Mouse (Mus musculus) ovary, postnatal 14 days (tissue): ENCODE measurements around the gene Utf1.

ENCODE experiments used
- DNase-seq: peaks from one replicate; pipeline ENCODE4 v3.0.0; 2022; ENCODE audit warnings: low spot score

Gene Utf1

DNA sequence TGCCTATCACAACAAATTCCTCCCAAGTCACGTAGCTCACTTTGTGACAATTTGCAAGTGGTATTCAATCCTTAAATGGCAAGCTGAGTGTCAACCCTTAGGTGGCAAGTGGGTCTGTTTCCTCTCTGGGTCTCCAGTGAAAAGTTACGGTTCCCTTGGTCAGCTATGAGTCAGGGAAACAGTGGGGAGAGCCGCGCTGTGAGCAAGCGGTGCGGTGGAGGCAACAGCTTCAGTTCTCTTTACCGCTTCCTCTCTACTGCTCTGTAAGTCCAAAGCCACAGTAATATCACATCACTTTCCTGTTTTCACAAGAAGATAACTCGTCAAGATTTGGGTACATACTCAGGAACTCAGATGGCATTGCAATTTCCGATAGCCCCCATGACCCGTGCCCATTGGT, 30.7 kb downstream of the Utf1 start:
- no peak for DNase-seq

DNA sequence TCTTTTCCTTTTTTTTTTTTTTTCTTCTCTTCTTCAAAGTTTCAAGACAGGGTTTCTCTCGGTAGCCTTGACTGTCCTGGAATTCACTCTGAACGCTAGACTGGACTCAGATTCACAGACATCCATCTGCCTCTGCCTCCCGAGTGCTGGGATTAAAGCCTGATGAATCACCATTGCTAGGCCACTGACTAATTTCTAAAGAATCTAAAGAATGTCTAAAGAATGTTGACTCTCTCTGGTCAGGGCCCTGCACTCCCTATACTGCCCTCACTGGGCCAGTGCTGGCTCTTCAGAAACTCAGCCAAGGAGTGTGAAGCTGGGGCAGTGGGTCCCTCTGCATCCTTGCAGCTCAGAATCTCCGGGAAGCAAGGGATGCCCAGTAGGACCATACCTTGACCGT, 31.9 kb downstream of the Utf1 start:
- DNase-seq: no peak

DNA sequence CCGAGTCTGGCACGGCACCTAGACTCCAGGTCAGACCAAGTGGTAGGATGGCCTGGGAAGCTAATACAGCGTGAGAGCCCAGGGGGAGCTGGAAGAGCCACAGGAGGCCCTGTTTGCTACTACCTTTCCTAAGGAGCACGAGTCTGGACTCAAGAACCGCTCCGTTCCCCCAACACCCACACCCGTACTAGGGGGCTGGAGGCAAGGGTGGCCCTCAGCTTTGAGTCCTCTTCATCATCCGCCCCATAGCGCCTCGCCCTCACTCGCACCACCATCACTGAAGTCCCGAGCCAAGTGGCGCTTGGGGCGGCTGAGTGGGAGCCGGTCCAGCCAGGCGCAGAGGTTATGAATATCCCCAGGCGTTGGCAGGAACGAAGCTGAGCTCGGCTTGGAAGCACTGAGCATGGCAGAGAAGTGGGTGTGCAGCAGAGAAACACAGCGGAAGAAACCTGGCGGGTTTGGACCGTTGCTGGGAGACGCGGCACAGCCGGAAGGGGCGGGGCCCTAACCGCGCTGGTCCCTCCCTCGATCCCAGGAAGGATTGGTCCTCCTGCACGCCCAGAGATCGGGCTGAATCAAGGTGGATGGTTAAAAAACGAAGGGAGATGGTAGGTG, 34.8 kb downstream of the Utf1 start, which contains the start of gene 6430531B16Rik:
Gene 6430531B16Rik, minus strand, starts transcription at position 478 of the 615 bp plus-strand sequence.
- DNase-seq: peak; percentile 75

DNA sequence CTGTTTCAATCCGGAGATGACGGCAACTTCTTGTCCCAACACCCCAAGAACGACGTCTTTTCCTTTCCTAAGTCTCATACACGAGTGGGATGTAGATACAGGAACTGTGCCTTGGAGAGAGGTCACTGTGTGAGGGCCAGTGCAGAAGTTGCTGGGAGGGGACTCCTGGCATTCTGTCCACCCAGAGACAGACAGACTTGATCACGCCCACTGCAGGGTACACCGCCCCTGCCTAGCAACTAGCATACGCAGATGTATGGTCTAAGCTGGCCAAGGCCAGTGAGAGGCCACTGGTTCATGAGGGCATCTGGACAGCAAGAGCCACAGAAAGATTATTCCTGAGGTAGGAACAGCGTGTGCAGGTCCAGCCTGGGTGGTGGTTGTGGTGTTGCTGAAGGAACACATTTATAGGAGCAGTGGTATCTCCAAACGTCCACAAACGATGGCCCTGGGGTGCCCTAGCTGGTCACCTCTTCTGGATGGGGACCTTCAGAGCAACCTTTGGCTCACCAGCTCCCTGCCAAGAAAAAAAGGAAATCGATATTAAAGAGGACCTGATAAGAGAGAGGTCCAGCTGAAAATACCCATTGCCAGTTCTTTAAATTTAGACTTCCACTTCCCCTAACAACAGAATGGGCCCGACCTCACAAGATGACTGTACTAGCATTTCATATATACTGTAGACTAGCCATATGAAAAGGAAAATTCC, 35.6 kb downstream of the Utf1 start:
- DNase-seq: no peak

DNA sequence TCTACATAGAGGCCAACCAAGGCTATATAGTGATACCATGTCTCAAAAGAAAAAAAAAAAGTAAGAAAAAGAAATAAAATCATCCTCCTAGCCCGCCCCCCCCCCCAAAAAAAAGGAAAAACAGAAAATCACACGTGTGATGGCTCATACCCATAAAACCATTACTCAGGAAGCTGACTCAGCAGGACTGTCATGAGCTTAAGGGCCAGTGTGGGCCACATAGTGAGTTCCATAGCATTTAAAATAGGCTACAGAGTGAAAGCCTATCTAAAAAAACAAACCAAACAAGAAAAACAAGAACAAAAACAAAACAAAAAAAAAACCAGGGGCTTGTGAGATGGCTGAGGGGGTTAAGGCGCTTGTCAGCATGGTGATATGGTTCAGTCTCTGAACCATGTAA, 37.2 kb downstream of the Utf1 start:
- DNase-seq: no peak

DNA sequence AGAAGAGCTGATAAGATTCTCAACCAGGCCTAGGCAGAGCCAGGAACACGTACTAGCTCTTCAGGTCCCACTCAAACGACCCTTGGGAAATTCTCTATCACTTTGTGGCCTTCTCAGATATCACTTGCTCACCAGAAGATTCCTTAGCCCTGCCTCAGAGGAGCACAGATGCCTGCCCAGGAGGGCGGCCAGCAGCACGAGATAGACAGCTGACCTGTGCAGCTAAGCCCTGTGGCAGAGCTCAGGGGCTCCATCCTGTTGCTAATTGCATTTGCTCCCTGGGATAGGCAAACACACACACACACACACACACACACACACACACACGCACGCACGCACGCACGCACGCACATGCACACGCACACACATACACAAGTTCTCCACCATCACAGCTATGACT, 38.5 kb downstream of the Utf1 start:
- no peak for DNase-seq

DNA sequence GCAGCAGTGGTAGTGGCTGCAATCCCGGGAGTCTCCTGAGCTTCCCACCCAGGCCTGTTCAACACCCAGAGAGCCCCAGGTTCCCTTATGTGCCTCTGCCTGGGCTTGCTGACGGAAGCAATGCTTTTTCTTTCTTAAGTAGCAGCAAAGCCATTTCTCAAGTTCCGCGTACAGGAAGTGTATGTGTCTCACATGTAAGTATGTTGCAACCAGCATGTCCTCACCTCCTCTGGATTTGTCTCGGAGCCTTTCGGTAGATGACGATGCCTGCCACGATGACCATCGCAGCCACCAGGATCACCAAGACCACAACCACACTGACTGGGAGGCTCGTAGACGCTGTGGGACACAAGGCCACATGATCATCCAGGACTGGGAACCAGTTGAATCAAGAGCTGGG, 40.9 kb downstream of the Utf1 start:
- DNase-seq: no peak

DNA sequence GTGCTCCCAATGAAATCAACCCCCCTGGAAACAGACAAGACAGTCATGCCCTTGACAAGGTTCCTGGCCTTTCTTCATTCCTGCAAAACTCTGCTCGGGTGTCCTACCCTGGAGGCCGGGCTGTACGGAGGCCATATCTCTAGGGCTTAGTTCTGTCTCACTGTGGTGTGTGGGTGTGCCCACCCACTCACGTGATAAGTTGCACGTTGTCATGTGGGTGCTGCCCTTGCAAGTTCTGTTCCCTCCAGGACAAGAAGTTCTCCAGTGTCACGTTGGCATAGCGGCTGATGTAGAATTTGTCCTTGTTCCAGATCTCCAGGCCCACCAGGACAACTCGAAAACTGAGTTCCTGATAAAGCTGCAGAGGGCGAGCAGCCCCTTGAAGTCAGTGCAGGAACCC, 44.7 kb downstream of the Utf1 start:
- DNase-seq: no peak

DNA sequence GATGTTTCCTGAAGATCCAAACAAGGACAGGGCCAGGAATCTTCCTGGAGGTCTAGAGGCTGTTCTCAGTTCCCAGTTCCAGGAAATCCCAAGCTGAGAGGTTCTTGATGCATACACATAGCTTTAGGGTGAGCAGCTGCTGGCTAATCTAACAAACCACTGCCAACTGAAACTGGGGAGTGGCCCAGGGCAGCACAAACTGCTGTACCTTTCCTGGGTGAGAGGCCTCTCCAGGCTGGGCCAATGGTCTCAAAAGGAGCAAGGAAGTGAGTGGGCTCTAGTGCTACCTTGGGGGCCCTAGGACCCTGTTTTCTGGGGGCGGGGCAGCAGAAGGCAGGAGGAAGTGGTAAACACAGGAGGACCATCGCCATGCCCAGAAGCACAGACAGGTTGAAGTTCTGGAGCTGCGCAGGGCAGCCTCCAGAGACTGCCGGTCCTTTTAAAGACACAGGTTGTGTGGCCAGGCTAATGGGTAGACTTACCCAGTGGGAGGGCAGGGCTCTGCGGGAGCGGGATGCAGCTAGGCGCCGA, 47.3 kb downstream of the Utf1 start:
- no peak for DNase-seq

DNA sequence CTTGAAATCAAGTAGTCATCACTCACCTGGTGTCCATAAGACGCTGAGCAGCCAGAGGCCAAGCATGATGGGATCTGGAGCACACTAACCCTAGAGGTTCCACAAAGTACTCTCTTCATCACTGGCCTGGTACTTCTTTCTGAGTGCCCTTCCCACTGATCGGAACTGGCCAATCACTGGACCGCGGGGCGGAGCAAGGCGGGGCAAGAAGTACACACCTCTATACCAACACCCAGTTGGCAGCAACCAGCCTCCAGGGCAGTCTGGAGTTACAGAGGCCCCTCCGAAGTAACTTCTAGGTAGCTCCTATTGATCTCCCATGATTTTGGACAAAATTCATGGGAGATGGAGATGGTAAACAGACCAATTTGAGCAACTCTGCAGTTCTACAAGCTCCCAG, 48.8 kb downstream of the Utf1 start, which contains the start of gene Adam8:
Gene Adam8, minus strand, starts transcription at position 157 of the 400 bp plus-strand sequence.
- no peak for DNase-seq

DNA sequence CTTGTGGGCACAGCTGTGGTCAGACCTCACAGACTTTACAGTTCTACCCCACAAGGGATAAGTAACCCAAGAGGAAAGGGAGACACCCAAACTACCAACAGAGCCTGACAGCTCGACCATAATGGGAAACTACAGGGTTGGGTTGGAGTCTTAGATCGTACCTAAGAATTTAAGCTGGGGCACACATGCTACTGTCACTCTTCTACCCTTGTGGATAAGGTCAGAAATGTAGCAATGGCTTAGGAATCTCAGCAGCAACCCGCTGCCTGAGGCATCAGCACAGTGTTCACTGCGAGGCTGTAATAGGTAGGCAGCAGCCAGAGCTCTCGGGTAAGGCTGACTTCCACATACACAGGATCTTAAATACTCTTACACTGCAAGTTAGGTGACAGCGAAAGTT, 49.9 kb downstream of the Utf1 start:
- no peak for DNase-seq

DNA sequence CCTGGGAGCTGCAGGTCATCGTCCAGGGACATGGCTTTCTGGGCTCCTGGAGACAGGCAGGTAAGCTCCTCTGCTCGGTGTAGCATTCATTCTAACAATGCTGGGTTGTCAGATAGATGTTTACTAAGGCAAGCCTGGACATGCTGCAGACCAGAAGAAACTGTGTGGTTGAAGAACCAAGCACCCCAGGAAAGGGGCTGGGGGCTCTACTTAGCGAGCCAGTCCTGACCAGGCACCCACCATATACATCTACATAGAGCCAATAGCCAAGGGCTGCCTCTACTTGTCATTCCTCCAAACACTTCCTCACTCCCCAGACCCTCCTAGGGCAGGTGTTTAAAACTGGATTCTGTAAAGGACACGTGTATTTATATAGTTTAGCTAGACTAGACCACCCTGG, 50.6 kb downstream of the Utf1 start:
- DNase-seq: no peak

DNA sequence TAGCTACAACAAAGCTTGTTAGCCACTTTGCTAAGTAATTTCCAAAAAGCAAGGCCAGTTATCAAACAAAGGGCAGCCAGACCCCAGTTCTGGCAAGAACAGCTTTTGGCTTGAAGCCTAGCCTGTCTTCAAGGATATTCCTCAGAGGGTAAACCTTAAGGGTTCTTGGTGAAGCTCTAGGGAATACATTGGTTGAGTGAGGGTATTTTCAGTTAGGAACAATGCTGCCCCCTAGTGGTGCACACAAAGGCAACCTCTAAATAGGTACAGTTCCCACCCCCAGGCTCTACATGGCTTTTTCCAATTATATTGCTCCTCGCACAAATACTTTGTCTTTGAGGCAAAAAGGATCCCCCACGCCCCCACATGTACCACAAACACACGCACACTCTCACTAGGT, 51.1 kb downstream of the Utf1 start:
- peak; percentile 63 for DNase-seq
